Mouse (Mus musculus) embryonic facial prominence, embryonic 10.5 days (tissue): ENCODE data around the gene A230050P20Rik. TPM values are rescaled to one million over a fixed set of nuclear protein-coding genes. Genes with fewer than 3 reads are reported as not detected.

Source experiments
- DNase-seq: peaks from one replicate; pipeline ENCODE4 v3.0.0-alpha.2; 2017; ENCODE audit warnings: low spot score
- H3K27ac ChIP-seq: fragments of 300-500 bp; sonication (generic); replicated peaks from 2 replicates; pipeline ENCODE4 v1.5.1; 2016; ENCODE audit warnings: mild to moderate bottlenecking
- H3K27me3 ChIP-seq: fragments of 300-500 bp; sonication (generic); replicated peaks from 2 replicates; pipeline ENCODE4 v1.6.1; 2016; ENCODE audit warnings: low read depth, mild to moderate bottlenecking; ENCODE audit not compliant: poor library complexity, severe bottlenecking
- H3K36me3 ChIP-seq: fragments of 300-500 bp; sonication (generic); replicated peaks from 2 replicates; pipeline ENCODE4 v1.6.1; 2016; ENCODE audit warnings: mild to moderate bottlenecking, moderate library complexity
- H3K4me1 ChIP-seq: fragments of 300-500 bp; sonication (generic); 2 replicates; pipeline ENCODE4 v1.6.1; 2016
- H3K4me3 ChIP-seq: fragments of 300-500 bp; sonication (generic); 2 replicates; pipeline ENCODE4 v1.5.1; 2016; ENCODE audit warnings: mild to moderate bottlenecking, moderate library complexity
- H3K9me3 ChIP-seq: fragments of 300-500 bp; sonication (generic); 2 replicates; pipeline ENCODE4 v1.6.1; 2016; ENCODE audit warnings: mild to moderate bottlenecking
- WGBS: fragments of 180-500 bp; shearing (Covaris S2); methylation state at CpG from one replicate; pipeline ENCODE4 v1.1.7; 2016; 5-methylcytosine and 5-hydroxymethylcytosine counted together
- polyA plus RNA-seq: library from polyadenylated mRNA; unstranded; fragments of >200 nt; fragmentation: Nextera tagmentation; extraction: Ambion mirVana; gene quantifications from 2 replicates; pipeline ENCODE4 v1.2.1, GENCODE M21; 2016

The A230050P20Rik gene
- polyA plus RNA-seq, 1 experiment from 2014 or later = 2.2 TPM

DNA sequence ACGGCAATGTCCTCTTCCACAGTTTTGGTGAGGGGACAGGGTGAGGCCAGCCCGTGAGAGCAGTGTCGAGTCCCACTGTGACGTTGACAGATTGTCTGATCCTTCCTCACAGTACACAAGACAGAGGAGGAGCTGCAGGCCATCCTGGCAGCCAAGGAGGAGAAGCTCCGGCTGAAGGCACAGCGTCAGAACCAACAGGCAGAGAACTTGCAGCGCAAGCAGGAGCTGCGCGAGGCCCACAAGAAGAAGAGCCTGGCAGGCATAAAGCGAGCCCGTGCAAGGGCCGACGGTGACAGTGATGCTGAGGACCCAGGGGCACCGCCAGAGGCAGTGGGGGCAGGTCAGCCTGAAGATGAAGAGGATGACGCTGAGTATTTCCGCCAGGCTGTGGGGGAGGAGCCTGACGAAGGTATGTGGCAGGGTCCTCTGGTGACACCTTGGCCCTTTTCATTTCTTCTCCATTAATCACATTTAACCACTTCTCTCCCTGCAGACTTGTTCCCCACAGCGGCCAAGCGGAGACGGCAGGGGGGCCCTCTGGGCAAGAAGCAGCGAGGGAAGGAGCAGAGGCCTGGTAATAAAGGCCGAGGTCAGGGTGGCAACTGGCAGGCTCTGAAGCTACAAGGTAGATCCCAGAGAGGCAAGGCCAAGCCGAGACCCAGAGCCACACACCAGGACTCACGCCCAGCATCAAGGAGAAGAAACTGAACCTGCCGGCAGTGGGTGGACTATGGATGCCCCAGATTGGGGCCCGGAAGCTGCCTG lies 23.1 kb downstream of the A230050P20Rik start:
- peaks cover 7% of the 10 kb centered on the region for H3K4me1 ChIP-seq
- 85% methylated on average over 26 of the region's 26 CpGs for WGBS
- H3K27ac ChIP-seq = no peak overlapping the region
- no peak for DNase-seq
- H3K9me3 ChIP-seq = no peaks in the 10 kb centered on the region
- peaks cover 74% of the 10 kb centered on the region for H3K36me3 ChIP-seq
- no peaks in the 10 kb centered on the region for H3K27me3 ChIP-seq
- 0 out of 2 replicates have a peak overlapping the region, but pooled peaks have one; percentile 15 for H3K4me3 ChIP-seq

DNA sequence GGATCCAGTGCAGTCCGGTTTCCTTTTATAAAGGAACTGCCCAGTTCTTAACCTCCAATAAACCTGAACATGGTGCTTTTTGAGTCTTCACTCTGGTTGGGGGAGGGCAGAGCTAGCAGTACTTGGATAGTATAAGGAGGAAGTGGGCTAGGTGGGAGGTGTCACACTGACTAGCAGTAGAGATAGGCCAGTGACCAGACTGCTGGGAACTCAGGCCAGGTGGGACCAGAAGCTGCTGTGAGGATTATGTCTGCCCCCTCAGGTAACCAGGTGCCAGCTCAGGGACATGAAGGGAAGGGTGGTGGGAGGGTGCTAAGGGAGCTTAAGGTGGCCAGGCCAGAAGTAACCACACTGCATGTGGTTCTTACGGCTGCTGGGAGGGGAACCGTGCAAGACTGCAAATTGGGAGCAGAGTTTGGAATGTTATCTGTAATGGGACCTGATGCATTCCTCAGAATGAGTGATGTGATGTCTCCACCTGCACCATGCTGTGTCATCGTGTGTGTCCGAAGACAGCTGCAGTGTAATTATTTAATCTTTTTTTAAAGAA lies 23.7 kb downstream of the A230050P20Rik start:
- Histone ChIP-seq H3K9me3 (no peaks in the 10 kb centered on the region), H3K4me1 (peaks cover 12% of the 10 kb centered on the region), H3K27me3 (no peaks in the 10 kb centered on the region), H3K27ac (no peak overlapping the region), H3K36me3 (peaks cover 81% of the 10 kb centered on the region), H3K4me3 (no peak overlapping the region)
- no peak for DNase-seq
- WGBS = 77% methylated on average over 5 of the region's 5 CpGs

DNA sequence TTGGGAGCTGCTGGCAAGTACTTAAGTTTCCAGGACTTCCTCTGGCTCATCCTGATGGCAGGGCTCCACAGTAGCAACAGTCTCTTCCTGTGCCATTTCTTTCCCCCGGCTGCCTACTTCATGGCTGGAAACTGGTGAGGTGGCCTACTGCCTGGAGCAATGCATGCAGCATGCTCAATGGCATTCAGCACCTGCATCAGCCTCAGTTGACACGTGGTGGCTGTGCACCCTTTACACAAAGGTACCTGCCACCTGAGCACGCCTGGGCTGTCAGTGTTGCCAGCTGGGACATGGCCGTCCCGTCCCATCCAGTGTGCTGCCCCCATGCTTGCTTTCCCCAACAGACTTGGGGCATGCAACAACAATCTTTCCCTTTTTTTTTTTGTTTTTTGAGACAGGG lies 24.6 kb downstream of the A230050P20Rik start:
- Histone ChIP-seq H3K27ac (no peak overlapping the region), H3K27me3 (no peaks in the 10 kb centered on the region), H3K4me3 (no peak overlapping the region), H3K4me1 (peaks cover 20% of the 10 kb centered on the region), H3K36me3 (peaks cover 82% of the 10 kb centered on the region), H3K9me3 (no peaks in the 10 kb centered on the region)
- no peak for DNase-seq
- WGBS = 69% methylated on average over 5 of the region's 5 CpGs

DNA sequence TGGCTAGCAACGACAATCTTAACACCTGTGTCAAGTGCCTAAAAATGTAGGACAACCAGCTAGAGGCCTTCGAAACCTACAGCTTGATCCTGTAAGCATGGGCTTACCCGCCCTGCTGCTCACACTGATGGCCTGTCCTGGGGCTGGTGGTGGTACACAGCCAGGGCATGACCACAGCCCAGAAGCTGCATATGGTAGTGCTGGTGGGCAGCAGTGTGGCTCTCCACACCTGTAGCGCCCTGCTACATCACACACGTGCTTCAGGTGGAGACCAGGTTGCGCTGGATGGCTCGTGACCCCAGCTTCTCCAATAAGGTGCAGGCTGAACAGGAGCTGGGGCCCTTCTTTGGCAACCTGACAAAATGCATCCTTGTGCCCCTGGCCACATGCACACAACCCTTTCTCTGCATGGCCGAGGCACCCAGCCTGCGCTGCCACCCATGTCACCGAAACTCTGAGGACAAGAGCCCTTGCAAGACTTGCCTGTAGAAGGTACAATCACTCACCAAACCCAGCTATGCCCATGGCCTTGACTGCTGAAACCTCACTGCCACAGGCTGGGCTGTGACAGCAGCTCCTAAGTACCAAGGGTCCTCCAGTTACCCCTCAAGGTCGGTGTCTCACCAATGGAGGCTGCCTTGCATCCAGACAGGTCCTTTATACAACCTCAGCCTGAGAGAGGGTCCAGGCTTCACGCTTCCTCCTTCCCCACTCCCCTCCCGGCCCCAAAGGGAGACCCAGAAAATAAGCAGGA lies 25.3 kb downstream of the A230050P20Rik start:
- H3K4me1 ChIP-seq = peaks cover 20% of the 10 kb centered on the region
- no peaks in the 10 kb centered on the region for H3K9me3 ChIP-seq
- H3K4me3 ChIP-seq = no peak overlapping the region
- no peaks in the 10 kb centered on the region for H3K27me3 ChIP-seq
- peaks cover 82% of the 10 kb centered on the region for H3K36me3 ChIP-seq
- DNase-seq = no peak
- H3K27ac ChIP-seq = no peak overlapping the region
- 88% methylated on average over 13 of the region's 13 CpGs for WGBS

DNA sequence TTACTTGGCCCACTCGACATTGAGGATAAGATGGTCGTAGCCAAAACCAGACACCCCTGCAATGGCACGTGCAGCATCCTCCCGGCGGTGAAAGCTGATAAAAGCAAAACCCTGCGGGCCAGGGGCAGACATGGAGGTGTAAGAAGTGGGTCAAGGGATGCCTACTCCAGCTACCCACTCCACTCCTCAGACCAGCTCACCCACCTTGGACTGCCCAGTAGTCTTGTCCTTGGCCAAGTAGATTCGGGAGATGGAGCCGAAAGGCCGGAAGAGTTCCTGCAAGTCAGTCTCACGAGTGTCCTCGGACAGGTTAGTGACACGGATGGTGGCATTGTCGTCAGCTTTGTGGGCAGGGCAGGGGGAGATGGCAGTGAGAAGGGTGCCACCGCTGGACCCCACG lies 26.2 kb downstream of the A230050P20Rik start:
- no peak for DNase-seq
- no peak overlapping the region for H3K27ac ChIP-seq
- H3K9me3 ChIP-seq = no peaks in the 10 kb centered on the region
- H3K36me3 ChIP-seq = peaks cover 76% of the 10 kb centered on the region
- H3K4me1 ChIP-seq = peaks cover 15% of the 10 kb centered on the region
- H3K4me3 ChIP-seq = no peak overlapping the region
- WGBS = 89% methylated on average over 15 of the region's 15 CpGs
- H3K27me3 ChIP-seq = no peaks in the 10 kb centered on the region

DNA sequence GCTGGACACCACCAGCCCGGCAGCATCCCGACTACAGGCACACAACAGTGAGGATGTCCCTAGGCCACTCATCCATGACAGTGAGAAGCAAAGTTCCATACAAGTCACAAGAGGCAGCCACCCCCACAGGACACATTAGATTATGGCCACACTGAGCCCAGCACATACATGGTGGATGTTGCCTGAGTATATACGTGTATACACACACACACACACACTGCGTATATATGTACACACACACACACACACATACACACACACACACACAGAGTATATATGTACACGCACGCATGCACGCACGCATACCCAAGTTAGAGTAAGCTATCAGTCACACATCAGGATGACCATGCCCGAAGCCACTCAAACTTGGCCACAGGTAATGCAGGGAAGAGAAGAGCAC lies 26.9 kb downstream of the A230050P20Rik start:
- Histone ChIP-seq H3K27ac (no peak overlapping the region), H3K4me1 (peaks cover 13% of the 10 kb centered on the region), H3K9me3 (no peaks in the 10 kb centered on the region), H3K27me3 (no peaks in the 10 kb centered on the region), H3K4me3 (peak overlapping the region; percentile 13; the same call in 1 of the 2 replicates), H3K36me3 (peaks cover 69% of the 10 kb centered on the region)
- WGBS = 95% methylated on average over 9 of the region's 9 CpGs
- DNase-seq = no peak

DNA sequence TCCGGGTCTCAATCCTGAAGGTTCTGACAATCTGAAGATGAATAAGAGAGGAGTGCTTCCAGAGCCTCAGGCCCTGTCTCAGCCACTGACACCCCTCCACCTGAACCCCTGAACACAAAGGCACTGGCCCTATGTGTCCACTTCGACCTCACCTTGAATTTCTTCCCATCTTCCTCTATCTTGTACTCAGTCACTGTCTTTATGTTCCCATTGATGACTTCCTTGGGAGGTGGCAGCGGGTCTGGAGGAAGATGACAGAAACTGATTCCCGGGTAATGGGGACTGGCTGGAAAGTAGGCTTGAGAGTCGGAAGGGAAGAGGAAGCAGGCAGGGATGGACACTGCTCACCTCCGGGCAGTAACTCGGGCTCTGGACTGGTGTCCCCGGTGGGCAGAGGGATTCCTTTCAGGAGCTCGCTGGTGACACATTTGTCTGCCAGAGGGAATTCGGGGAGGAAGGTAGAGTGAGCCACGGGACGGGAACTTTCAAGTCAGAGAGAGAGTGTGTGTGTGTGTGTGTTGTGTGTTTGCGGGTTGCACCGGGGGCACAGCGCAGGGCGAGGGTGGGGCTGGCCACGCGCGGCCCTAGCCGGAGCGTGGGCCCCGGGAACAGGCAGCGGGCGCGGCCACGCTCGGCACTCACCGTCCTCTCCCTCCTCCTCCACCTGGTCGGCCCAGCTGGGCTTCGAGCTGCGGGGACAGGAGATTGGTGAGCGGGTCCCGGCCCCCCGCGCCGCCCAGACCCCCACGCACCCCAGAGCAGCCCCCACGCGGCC lies 29.5 kb downstream of the A230050P20Rik start:
- H3K36me3 ChIP-seq = peaks cover 43% of the 10 kb centered on the region
- 4% methylated on average over 39 of the region's 39 CpGs for WGBS
- H3K9me3 ChIP-seq = no peaks in the 10 kb centered on the region
- DNase-seq = no peak
- no peaks in the 10 kb centered on the region for H3K27me3 ChIP-seq
- peak overlapping the region; percentile 99 for H3K4me3 ChIP-seq
- peaks cover 21% of the 10 kb centered on the region for H3K4me1 ChIP-seq
- H3K27ac ChIP-seq = peak overlapping the region; percentile 90

DNA sequence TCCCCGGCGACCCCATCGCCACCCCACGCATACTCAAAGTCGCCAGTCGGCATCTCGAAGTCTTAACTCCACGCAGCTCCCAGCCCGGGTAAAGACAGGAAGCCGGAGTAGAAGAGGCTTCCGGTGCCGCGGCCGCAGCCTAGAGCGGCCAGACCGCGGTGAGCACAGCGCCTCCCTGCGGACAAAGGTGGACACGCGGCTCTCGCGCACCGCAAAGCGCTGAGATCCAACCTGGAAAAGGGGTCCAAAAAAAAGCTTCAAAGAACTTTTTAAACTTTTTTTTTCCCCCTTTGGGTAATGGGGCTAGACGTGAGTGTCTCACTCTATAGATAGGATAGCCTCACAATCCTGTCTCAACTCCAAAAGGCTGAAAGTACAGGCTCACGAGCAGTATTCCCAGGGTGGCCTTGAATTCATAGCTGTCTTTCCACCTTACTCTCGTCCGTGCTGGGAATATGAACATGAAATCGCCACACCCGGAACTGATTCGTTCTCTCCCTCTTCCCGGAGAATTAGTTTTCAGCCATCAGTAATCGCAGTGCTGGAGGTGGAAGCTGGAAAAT lies 30.1 kb downstream of the A230050P20Rik start, which contains the start of gene Eif3g:
Gene Eif3g (minus strand): TSS at position 113 of the 563 bp plus-strand sequence.
- Histone ChIP-seq H3K27me3 (no peaks in the 10 kb centered on the region), H3K36me3 (peaks cover 42% of the 10 kb centered on the region), H3K4me1 (peaks cover 21% of the 10 kb centered on the region), H3K27ac (peak within 1 kb of the TSS; percentile 90), H3K4me3 (peak within 1 kb of the TSS; percentile 99), H3K9me3 (no peaks in the 10 kb centered on the region)
- 6% methylated on average over 34 of the region's 34 CpGs for whole genome bisulfite sequencing
- peak; percentile 89 for DNase-seq

DNA sequence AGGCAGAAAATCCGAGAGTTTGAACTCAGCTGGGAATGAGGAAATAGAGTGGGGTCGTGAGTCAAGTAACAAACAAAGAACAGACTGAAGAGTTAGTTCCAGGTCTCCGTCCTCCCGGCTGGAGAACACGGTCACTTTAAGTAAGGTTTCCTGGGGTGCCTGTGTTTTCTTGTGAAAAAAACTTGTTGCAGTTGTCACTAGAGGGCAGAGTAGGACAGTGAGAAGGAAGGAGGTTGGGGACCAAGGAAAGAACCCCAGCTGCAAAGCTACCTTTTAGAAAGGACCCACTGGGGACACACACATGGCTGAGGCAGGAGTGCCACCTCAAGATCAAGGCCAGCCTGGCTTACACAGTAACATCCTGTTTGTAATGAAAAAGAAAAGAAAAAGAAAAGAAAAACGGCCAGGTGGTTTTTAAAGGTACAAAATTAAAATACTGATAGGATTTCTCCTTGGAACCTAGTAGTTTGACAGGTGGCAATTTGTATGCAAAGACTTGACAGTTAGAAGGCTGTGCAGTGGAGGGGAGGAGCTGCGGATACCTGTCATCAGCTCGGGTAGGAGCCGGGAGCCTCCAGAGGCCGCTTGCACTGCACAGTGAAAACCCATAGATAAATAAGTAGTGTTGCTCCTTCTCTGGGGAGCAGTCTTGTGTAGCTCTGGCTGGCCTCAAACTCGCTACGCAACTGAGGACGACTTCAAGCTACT lies 33.2 kb downstream of the A230050P20Rik start:
- DNase-seq = no peak
- 20% methylated on average over 13 of the region's 13 CpGs for WGBS

DNA sequence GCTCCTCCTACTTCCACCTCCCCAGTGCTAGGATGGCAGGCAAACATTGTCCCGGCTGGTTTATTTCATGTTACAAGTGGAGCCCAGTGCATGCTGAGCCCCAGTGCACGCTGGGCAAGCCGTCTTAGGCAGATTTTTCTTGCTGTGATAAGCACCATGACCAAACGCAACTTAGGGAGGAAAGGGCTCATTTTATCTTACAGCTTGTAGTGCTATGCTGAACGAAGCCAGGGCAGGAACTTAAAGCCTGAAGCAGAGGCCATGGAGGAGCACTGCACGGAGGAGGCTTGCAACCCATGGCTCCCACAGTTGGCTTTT lies 33.7 kb downstream of the A230050P20Rik start:
- Histone ChIP-seq H3K27ac (0 out of 2 replicates have a peak overlapping the region, but pooled peaks have one; percentile 30), H3K4me3 (no peak overlapping the region), H3K9me3 (no peaks in the 10 kb centered on the region), H3K36me3 (peaks cover 42% of the 10 kb centered on the region), H3K27me3 (no peaks in the 10 kb centered on the region), H3K4me1 (peaks cover 16% of the 10 kb centered on the region)
- DNase-seq = no peak
- 49% methylated on average over 6 of the region's 6 CpGs for WGBS

More for the DNA sequence above, 33.2 kb downstream of the A230050P20Rik start:
- Histone ChIP-seq H3K9me3 (no peaks in the 10 kb centered on the region), H3K27me3 (no peaks in the 10 kb centered on the region), H3K27ac (0 out of 2 replicates have a peak overlapping the region, but pooled peaks have one; percentile 30), H3K36me3 (peaks cover 42% of the 10 kb centered on the region), H3K4me1 (peaks cover 21% of the 10 kb centered on the region), H3K4me3 (no peak overlapping the region)

DNA sequence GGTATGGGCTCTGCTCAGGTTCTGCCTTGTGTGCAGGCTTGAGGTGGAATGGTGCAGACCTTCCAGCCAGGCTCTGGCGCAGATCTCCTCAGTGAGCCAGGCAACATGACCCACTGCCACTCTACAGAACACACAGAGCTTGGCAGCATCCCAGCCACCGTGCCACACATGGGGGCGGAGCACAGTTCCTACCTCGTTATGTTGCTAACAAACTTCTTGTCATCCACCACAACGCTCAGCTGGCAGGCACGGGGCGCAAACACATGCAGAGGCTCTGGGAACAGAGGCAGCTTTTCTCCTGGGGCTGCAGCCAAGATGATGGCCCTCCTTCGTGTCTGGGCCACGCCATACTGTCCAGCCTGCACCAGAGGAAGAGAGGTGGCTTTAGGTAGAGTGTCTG lies 41.5 kb downstream of the A230050P20Rik start:
- WGBS = 94% methylated on average over 9 of the region's 9 CpGs
- Histone ChIP-seq H3K27ac (no peak overlapping the region), H3K9me3 (no peaks in the 10 kb centered on the region), H3K4me1 (no peaks in the 10 kb centered on the region), H3K36me3 (peaks cover 100% of the 10 kb centered on the region), H3K4me3 (no peak overlapping the region), H3K27me3 (no peaks in the 10 kb centered on the region)
- no peak for DNase-seq
